Mouse (Mus musculus) lung, postnatal 0 days (tissue): ENCODE measurements around the gene Olfr1062. TPM values are rescaled to one million over a fixed set of nuclear protein-coding genes. Genes with fewer than 3 reads are reported as not detected.
"Not testable (repeated sequence)": the region's sequence is repeated elsewhere in the genome, so short reads cannot be mapped to it uniquely, and the experiment has no call there.

Experiments
- ATAC-seq: fragments of 200-750 bp; cut with Nextera tagmentation; 2 replicates; pipeline ENCODE4 v1.8.0; 2017; ENCODE audit warnings: moderate library complexity
- DNase-seq: peaks from one replicate; pipeline ENCODE4 v3.0.0-alpha.2; 2016; ENCODE audit warnings: low spot score
- H3K27ac ChIP-seq: fragments of 300-500 bp; sonication (generic); 2 replicates; pipeline ENCODE4 v1.5.1; 2014; ENCODE audit warnings: antibody characterized with exemption, mild to moderate bottlenecking, low read length, mixed read lengths
- H3K27me3 ChIP-seq: fragments of 300-500 bp; sonication (generic); replicated peaks from 2 replicates; pipeline ENCODE4 v1.6.1; 2014; ENCODE audit warnings: low read length, mixed read lengths; ENCODE audit not compliant: insufficient read depth
- H3K36me3 ChIP-seq: fragments of 300-500 bp; sonication (generic); 2 replicates; pipeline ENCODE4 v1.6.1; 2014; ENCODE audit warnings: low read length, mixed read lengths; ENCODE audit not compliant: insufficient read depth
- H3K4me1 ChIP-seq: fragments of 300-500 bp; sonication (generic); 2 replicates; pipeline ENCODE4 v1.6.1; 2014; ENCODE audit warnings: antibody characterized with exemption, low read depth, low read length, mixed read lengths; ENCODE audit not compliant: insufficient read depth
- H3K4me2 ChIP-seq: fragments of 300-500 bp; sonication (generic); replicated peaks from 2 replicates; pipeline ENCODE4 v1.6.1; 2014; ENCODE audit warnings: low read depth, mild to moderate bottlenecking, low read length, moderate library complexity, mixed read lengths
- H3K4me3 ChIP-seq: fragments of 300-500 bp; sonication (generic); 2 replicates; pipeline ENCODE4 v1.5.1; 2014; ENCODE audit warnings: low read depth, low read length
- H3K9ac ChIP-seq: fragments of 300-500 bp; sonication (generic); replicated peaks from 2 replicates; pipeline ENCODE4 v1.6.1; 2014; ENCODE audit warnings: low read depth, mild to moderate bottlenecking
- H3K9me3 ChIP-seq: fragments of 300-500 bp; sonication (generic); 2 replicates; pipeline ENCODE4 v1.6.1; 2016; ENCODE audit warnings: low read length, mixed read lengths
- CTCF ChIP-seq: IDR thresholded peaks from 2 replicates; pipeline ENCODE4 v1.5.1; 2016; ENCODE audit warnings: antibody characterized with exemption, mild to moderate bottlenecking
- EP300 ChIP-seq: IDR thresholded peaks from 2 replicates; pipeline ENCODE4 v1.6.1; 2016; ENCODE audit warnings: antibody characterized with exemption, mild to moderate bottlenecking, control low read depth
- WGBS: fragments of 180-500 bp; shearing (Covaris S2); extraction: QIAGEN DNeasy Blood & Tissue Kit; methylation state at CpG from one replicate; pipeline ENCODE4 v1.1.7; 2014; 5-methylcytosine and 5-hydroxymethylcytosine counted together
- polyA plus RNA-seq: library from polyadenylated mRNA; unstranded; fragments of >200 nt; fragmentation: Nextera tagmentation; extraction: Ambion mirVana; gene quantifications from 2 replicates; pipeline ENCODE4 v1.2.1, GENCODE M21; 2015

Gene Olfr1062
- polyA plus RNA-seq: not detected in 2 replicates

- H3K36me3 ChIP-seq, H3K4me3 ChIP-seq, H3K27me3 ChIP-seq, H3K4me2 ChIP-seq, DNase-seq, ATAC-seq, H3K9me3 ChIP-seq, H3K27ac ChIP-seq, H3K9ac ChIP-seq, H3K4me1 ChIP-seq: not testable (repeated sequence)
These were observed at the start of gene Olfr1062 for GRCm38 (mm10) chr2:86426649-86427048. TSS of gene Olfr1062 (minus strand) at chr2:86426749.

GRCm38 (mm10) chr2:86464442-86465109, 38.0 kb upstream of the Olfr1062 start:
- ATAC-seq (no peak), DNase-seq (peak; percentile 9)
- Histone ChIP-seq H3K9ac (no peak overlapping the region), H3K27ac (no peak overlapping the region), H3K4me1 (no peaks in the 10 kb centered on the region), H3K4me2 (no peak overlapping the region), H3K27me3 (no peaks in the 10 kb centered on the region), H3K9me3 (no peaks in the 10 kb centered on the region), H3K36me3 (no peaks in the 10 kb centered on the region), H3K4me3 (no peak overlapping the region)
- peak; percentile 73 for TF ChIP-seq CTCF
- no peak for TF ChIP-seq EP300
- 26% methylated on average over 10 of the region's 10 CpGs for WGBS

DNA sequence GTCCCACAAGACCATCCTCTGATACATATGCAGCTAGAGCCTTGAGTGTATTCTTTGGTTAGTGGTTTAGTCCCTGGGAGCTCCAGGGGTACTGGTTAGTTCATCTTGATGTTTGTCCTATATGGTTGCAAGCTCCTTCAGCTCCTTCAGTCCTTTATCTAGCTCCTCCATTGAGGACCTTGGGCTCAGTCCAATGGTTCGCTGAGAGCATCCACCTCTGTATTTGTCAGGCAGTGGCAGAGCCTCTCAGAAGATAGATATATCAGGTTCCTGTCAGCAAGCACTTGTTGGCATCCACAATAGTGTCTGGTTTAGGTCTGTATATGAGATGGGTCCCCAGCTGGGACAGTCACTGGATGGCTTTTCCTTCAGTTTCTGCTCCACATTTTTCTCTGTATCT, 33.9 kb upstream of the Olfr1062 start:
- Histone ChIP-seq H3K9ac (no peak overlapping the region), H3K4me3 (no peak overlapping the region), H3K4me2 (no peak overlapping the region), H3K9me3 (no peaks in the 10 kb centered on the region), H3K4me1 (no peaks in the 10 kb centered on the region), H3K36me3 (no peaks in the 10 kb centered on the region), H3K27ac (no peak overlapping the region), H3K27me3 (no peaks in the 10 kb centered on the region)
- ATAC-seq (no peak), DNase-seq (no peak)
- 69% methylated on average over 1 of the region's 1 CpGs for WGBS
- TF ChIP-seq EP300 (no peak), CTCF (no peak)

DNA sequence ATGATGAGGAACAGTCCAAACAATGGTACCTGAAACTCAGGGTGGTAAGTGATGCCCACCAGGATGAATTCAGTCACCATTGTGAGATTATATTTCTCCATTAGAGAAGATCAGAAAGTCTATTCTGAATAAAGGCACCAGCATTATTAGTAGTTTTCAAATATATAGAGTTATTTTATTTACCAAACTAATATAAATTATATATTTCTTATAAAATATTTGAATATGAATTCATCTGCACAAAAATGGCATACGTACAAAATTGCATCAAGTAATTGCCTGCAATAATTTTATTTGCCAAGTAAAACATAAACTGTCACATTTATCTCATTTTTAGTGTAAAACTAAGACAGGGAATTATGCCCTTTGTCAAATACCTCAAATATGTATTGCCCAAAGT, 29.6 kb upstream of the Olfr1062 start, which contains the start of gene Olfr1066:
Gene Olfr1066, minus strand, starts transcription at position 101 of the 400 bp plus-strand sequence.
- no peaks in the 10 kb centered on the region for H3K9me3 ChIP-seq
- H3K9ac ChIP-seq: no peak within 1 kb of the TSS
- no peak for TF ChIP-seq CTCF
- TF ChIP-seq EP300: no peak
- no peaks in the 10 kb centered on the region for H3K36me3 ChIP-seq
- DNase-seq: no peak
- no peak within 1 kb of the TSS for H3K4me3 ChIP-seq
- H3K27ac ChIP-seq: no peak within 1 kb of the TSS
- no peak for ATAC-seq
- H3K4me2 ChIP-seq: no peak within 1 kb of the TSS
- no peaks in the 10 kb centered on the region for H3K4me1 ChIP-seq
- WGBS: 65% methylated on average over 1 of the region's 1 CpGs
- H3K27me3 ChIP-seq: no peaks in the 10 kb centered on the region

- not testable (repeated sequence) for ATAC-seq, DNase-seq, H3K4me2 ChIP-seq, H3K27ac ChIP-seq, H3K9me3 ChIP-seq, H3K27me3 ChIP-seq, H3K36me3 ChIP-seq, H3K9ac ChIP-seq, H3K4me1 ChIP-seq, H3K4me3 ChIP-seq
- WGBS: no CpG with 5 or more reads among the region's 1 CpGs
These were observed 23.9 kb upstream of the Olfr1062 start, which contains the start of gene Olfr1065 for GRCm38 (mm10) chr2:86450491-86450890. TSS of gene Olfr1065 (minus strand) at chr2:86450591.

GRCm38 (mm10) chr2:86442101-86442500, 15.6 kb upstream of the Olfr1062 start:
- H3K36me3 ChIP-seq, H3K4me1 ChIP-seq, H3K4me3 ChIP-seq, H3K9me3 ChIP-seq, H3K4me2 ChIP-seq, H3K27ac ChIP-seq, H3K9ac ChIP-seq, H3K27me3 ChIP-seq, DNase-seq, ATAC-seq: not testable (repeated sequence)
- WGBS: 62% methylated on average over 1 of the region's 1 CpGs

DNA sequence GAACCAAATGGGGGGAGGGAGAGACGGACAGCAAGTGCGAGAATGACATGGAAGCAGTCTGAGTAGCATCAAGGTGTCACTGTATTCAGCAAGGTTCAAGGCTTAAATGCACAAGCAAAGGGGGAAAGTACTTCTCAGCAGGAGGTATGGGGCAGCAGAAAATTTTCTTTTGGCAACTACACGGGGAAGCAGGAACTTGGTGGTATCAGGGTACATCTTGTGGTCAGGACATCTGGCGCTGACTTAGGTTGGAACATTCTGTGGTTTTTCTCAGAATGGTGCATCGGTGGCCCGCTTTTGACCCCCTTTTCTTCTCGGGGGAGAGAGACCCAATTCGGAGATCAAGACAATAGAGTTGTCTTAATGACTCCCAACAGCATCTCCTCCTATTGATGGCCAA, 2.0 kb upstream of the Olfr1062 start:
- not testable (repeated sequence) for H3K4me3 ChIP-seq, H3K4me2 ChIP-seq, ATAC-seq, H3K27ac ChIP-seq, DNase-seq, H3K9me3 ChIP-seq, H3K9ac ChIP-seq, H3K4me1 ChIP-seq, H3K27me3 ChIP-seq, H3K36me3 ChIP-seq
- 82% methylated on average over 8 of the region's 8 CpGs for WGBS
